Mouse (Mus musculus): ENCODE results near the gene Ifi27l2b.
"Not testable (repeated sequence)": the region's sequence is repeated elsewhere in the genome, so short reads cannot be mapped to it uniquely, and the experiment has no call there.

The Ifi27l2b gene

GRCm38 (mm10) chr12:103457140-103457539 is at the start of gene Ifi27l2b:
TSS of gene Ifi27l2b (minus strand) at chr12:103457223.
- in situ Hi-C loops (cut with MboI; ENCODE audit: low pct_unique_long_range_greater_than_20kb in 1 of 2, low sequenced_read_pairs in 2 of 2, unreplicated experiment in 1 of 2), result no loop called here

GRCm38 (mm10) chr12:103504402-103504801 is 47.4 kb upstream of the Ifi27l2b start:
- in situ Hi-C loops (cut with MboI; ENCODE audit: low pct_unique_long_range_greater_than_20kb in 1 of 2, low sequenced_read_pairs in 2 of 2, unreplicated experiment in 1 of 2), result loop anchor here in 1 of 2 experiments (5.0 kb wide), 1 partner anchor 77 kb away; the partner anchor contains the start of gene Ddx24

GRCm38 (mm10) chr12:103503300-103503699 is 46.3 kb upstream of the Ifi27l2b start:
- in situ Hi-C loops (cut with MboI; ENCODE audit: low pct_unique_long_range_greater_than_20kb in 1 of 2, low sequenced_read_pairs in 2 of 2, unreplicated experiment in 1 of 2), result loop anchor here in 1 of 2 experiments (5.0 kb wide), 1 partner anchor 76 kb away; the partner anchor contains the start of gene Ddx24

- in situ Hi-C loops (cut with MboI; ENCODE audit: low pct_unique_long_range_greater_than_20kb in 1 of 2, low sequenced_read_pairs in 2 of 2, unreplicated experiment in 1 of 2), result loop anchor here in 1 of 2 experiments (10.0 kb wide), 1 partner anchor 74 kb away; the partner anchor contains the start of gene Ddx24
These were observed 42.2 kb upstream of the Ifi27l2b start for GRCm38 (mm10) chr12:103499261-103499660.

- in situ Hi-C loops (cut with MboI; ENCODE audit: low pct_unique_long_range_greater_than_20kb in 1 of 2, low sequenced_read_pairs in 2 of 2, unreplicated experiment in 1 of 2), result loop anchor here in 1 of 2 experiments (10.0 kb wide), 1 partner anchor 74 kb away; the partner anchor contains the start of gene Ddx24
These were observed 41.7 kb upstream of the Ifi27l2b start for GRCm38 (mm10) chr12:103498768-103499167.

GRCm38 (mm10) chr12:103494486-103494885 is 37.5 kb upstream of the Ifi27l2b start:
- in situ Hi-C loops (cut with MboI; ENCODE audit: low pct_unique_long_range_greater_than_20kb in 1 of 2, low sequenced_read_pairs in 2 of 2, unreplicated experiment in 1 of 2), result loop anchor here in 1 of 2 experiments (10.0 kb wide), 1 partner anchor 70 kb away; the partner anchor contains the start of gene Ddx24

- in situ Hi-C loops (cut with MboI; ENCODE audit: low pct_unique_long_range_greater_than_20kb in 1 of 2, low sequenced_read_pairs in 2 of 2, unreplicated experiment in 1 of 2), result loop anchor here in 1 of 2 experiments (10.0 kb wide), 1 partner anchor 68 kb away; the partner anchor contains the start of gene Ddx24
These were observed 35.7 kb upstream of the Ifi27l2b start for GRCm38 (mm10) chr12:103492767-103493166.

GRCm38 (mm10) chr12:103491091-103491730 is 34.2 kb upstream of the Ifi27l2b start:
- in situ Hi-C loops (cut with MboI; ENCODE audit: low pct_unique_long_range_greater_than_20kb in 1 of 2, low sequenced_read_pairs in 2 of 2, unreplicated experiment in 1 of 2), result loop anchor here in 1 of 2 experiments (10.0 kb wide), 1 partner anchor 66 kb away; the partner anchor contains the start of gene Ddx24

GRCm38 (mm10) chr12:103487750-103488149 is 30.7 kb upstream of the Ifi27l2b start:
- in situ Hi-C loops (cut with MboI; ENCODE audit: low pct_unique_long_range_greater_than_20kb in 1 of 2, low sequenced_read_pairs in 2 of 2, unreplicated experiment in 1 of 2), result no loop called here

- in situ Hi-C loops (cut with MboI; ENCODE audit: low pct_unique_long_range_greater_than_20kb in 1 of 2, low sequenced_read_pairs in 2 of 2, unreplicated experiment in 1 of 2), result no loop called here
These were observed 30.3 kb upstream of the Ifi27l2b start for GRCm38 (mm10) chr12:103487276-103487675.

GRCm38 (mm10) chr12:103486726-103487125 is 29.7 kb upstream of the Ifi27l2b start:
- in situ Hi-C loops (cut with MboI; ENCODE audit: low pct_unique_long_range_greater_than_20kb in 1 of 2, low sequenced_read_pairs in 2 of 2, unreplicated experiment in 1 of 2), result no loop called here

GRCm38 (mm10) chr12:103484200-103484972 is 27.4 kb upstream of the Ifi27l2b start:
- in situ Hi-C loops (cut with MboI; ENCODE audit: low pct_unique_long_range_greater_than_20kb in 1 of 2, low sequenced_read_pairs in 2 of 2, unreplicated experiment in 1 of 2), result not testable (repeated sequence)

- in situ Hi-C loops (cut with MboI; ENCODE audit: low pct_unique_long_range_greater_than_20kb in 1 of 2, low sequenced_read_pairs in 2 of 2, unreplicated experiment in 1 of 2), result no loop called here
These were observed 25.8 kb upstream of the Ifi27l2b start for GRCm38 (mm10) chr12:103482781-103483180.

GRCm38 (mm10) chr12:103481671-103482070 is 24.6 kb upstream of the Ifi27l2b start:
- in situ Hi-C loops (cut with MboI; ENCODE audit: low pct_unique_long_range_greater_than_20kb in 1 of 2, low sequenced_read_pairs in 2 of 2, unreplicated experiment in 1 of 2), result no loop called here

- in situ Hi-C loops (cut with MboI; ENCODE audit: low pct_unique_long_range_greater_than_20kb in 1 of 2, low sequenced_read_pairs in 2 of 2, unreplicated experiment in 1 of 2), result no loop called here
These were observed 20.5 kb upstream of the Ifi27l2b start for GRCm38 (mm10) chr12:103477461-103478015.

GRCm38 (mm10) chr12:103476779-103477389 is 19.9 kb upstream of the Ifi27l2b start:
- in situ Hi-C loops (cut with MboI; ENCODE audit: low pct_unique_long_range_greater_than_20kb in 1 of 2, low sequenced_read_pairs in 2 of 2, unreplicated experiment in 1 of 2), result no loop called here

GRCm38 (mm10) chr12:103474481-103474880 is 17.5 kb upstream of the Ifi27l2b start:
- in situ Hi-C loops (cut with MboI; ENCODE audit: low pct_unique_long_range_greater_than_20kb in 1 of 2, low sequenced_read_pairs in 2 of 2, unreplicated experiment in 1 of 2), result no loop called here

- in situ Hi-C loops (cut with MboI; ENCODE audit: low pct_unique_long_range_greater_than_20kb in 1 of 2, low sequenced_read_pairs in 2 of 2, unreplicated experiment in 1 of 2), result not testable (repeated sequence)
These were observed 296 bp downstream of the Ifi27l2b start for GRCm38 (mm10) chr12:103456727-103457126.
